Mouse (Mus musculus): ENCODE measurements at regions not wholly inside any gene's neighbourhood (a gene's known extent, or its start where the extent isn't known, plus 50 kb on each side); places are given as distances from the start of the nearest gene placed in this dataset.

- H3K4me1 ChIP-seq (ENCODE audit: control insufficient read depth, insufficient read depth, low read length): no peaks in the 10 kb centered on the region
- H3K27ac ChIP-seq (ENCODE audit: insufficient read depth, low read length): no peak overlapping the region
- no peak overlapping the region for H3K4me3 ChIP-seq (ENCODE audit: insufficient read depth, low read length)
- TF ChIP-seq POLR2A (IDR thresholded peaks at IDR 0.05; ENCODE audit: low read depth, low read length) (no peak), CTCF (IDR thresholded peaks at IDR 0.05; ENCODE audit: borderline replicate concordance, insufficient read depth, low read length) (no peak)
Measured at GRCm38 (mm10) chr8:75353786-75354185, 52.6 kb downstream of the Gm10358 start.

DNA sequence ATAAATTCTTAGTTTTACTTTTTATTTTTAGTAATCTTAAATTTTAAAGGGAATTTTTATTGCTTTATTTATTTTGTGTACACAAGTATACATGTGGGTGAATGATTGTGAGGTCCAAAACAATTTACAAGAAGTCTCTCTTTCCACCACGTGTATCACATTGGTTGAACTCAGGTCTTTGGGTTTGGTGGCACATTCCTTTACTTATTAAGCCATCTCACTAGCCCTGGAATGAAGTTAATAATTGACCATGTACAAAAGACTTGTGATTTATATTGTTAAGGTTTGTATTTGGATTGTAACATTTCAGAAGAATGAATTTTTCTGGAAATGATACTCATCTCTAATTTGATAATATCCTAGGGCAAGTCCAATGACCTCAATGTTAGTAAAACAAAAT, 56.2 kb downstream of the Gm10358 start:
- no peaks in the 10 kb centered on the region for H3K4me1 ChIP-seq (ENCODE audit: control insufficient read depth, insufficient read depth, low read length)
- TF ChIP-seq CTCF (IDR thresholded peaks at IDR 0.05; ENCODE audit: borderline replicate concordance, insufficient read depth, low read length) (no peak), POLR2A (IDR thresholded peaks at IDR 0.05; ENCODE audit: low read depth, low read length) (no peak)
- H3K4me3 ChIP-seq (ENCODE audit: insufficient read depth, low read length): no peak overlapping the region
- no peak overlapping the region for H3K27ac ChIP-seq (ENCODE audit: insufficient read depth, low read length)

GRCm38 (mm10) chr8:75348047-75348446, 58.3 kb downstream of the Gm10358 start:
- no peak for TF ChIP-seq POLR2A (IDR thresholded peaks at IDR 0.05; ENCODE audit: low read depth, low read length)
- no peak for TF ChIP-seq CTCF (IDR thresholded peaks at IDR 0.05; ENCODE audit: borderline replicate concordance, insufficient read depth, low read length)
- Histone ChIP-seq H3K4me1 (ENCODE audit: control insufficient read depth, insufficient read depth, low read length) (no peaks in the 10 kb centered on the region), H3K4me3 (ENCODE audit: insufficient read depth, low read length) (no peak overlapping the region), H3K27ac (ENCODE audit: insufficient read depth, low read length) (no peak overlapping the region)

DNA sequence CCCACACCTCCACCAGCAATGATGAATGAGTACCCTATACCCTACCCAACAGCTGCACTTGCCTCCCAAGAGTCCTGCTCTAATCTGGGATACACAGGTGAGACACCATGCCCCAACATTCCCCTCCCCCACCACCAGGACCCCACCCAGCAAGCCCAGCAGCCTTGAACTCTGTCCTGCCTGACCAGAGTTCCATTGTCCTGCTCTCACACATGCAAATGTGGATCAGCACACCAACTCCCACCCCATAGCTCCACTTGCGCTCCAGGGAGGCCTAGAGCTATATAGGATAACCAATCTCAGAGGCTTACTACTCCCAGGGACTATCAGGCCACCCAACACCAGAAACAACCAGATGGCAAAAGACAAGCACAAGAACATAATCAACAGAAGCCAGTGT, 85.8 kb downstream of the Gm10358 start:
- no peaks in the 10 kb centered on the region for H3K4me1 ChIP-seq (ENCODE audit: control insufficient read depth, insufficient read depth, low read length)
- no peak overlapping the region for H3K4me3 ChIP-seq (ENCODE audit: insufficient read depth, low read length)
- no peak overlapping the region for H3K27ac ChIP-seq (ENCODE audit: insufficient read depth, low read length)
- TF ChIP-seq CTCF (IDR thresholded peaks at IDR 0.05; ENCODE audit: borderline replicate concordance, insufficient read depth, low read length) (no peak), POLR2A (IDR thresholded peaks at IDR 0.05; ENCODE audit: low read depth, low read length) (no peak)

DNA sequence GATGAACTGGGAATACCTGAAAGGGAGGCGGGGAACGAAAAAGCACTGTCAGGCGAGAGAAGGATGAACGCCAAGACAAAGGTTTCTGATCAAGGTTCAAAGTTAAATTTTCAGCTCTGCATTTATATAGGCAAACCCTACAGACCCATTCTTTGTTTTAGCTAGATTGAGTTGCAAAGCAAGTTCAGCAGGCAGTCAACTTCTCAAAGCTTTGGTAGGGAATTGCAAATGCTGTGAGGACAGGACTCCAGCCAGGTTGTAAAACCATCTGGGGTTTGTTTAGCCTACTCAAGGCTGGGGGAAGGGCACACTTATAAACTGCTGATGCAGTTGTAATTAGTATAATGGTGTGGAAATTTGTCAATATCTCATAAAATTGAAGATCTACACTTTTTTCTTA, 87.9 kb downstream of the Gm10358 start:
- TF ChIP-seq CTCF (IDR thresholded peaks at IDR 0.05; ENCODE audit: borderline replicate concordance, insufficient read depth, low read length) (no peak), POLR2A (IDR thresholded peaks at IDR 0.05; ENCODE audit: low read depth, low read length) (no peak)
- Histone ChIP-seq H3K4me1 (ENCODE audit: control insufficient read depth, insufficient read depth, low read length) (no peaks in the 10 kb centered on the region), H3K4me3 (ENCODE audit: insufficient read depth, low read length) (no peak overlapping the region), H3K27ac (ENCODE audit: insufficient read depth, low read length) (no peak overlapping the region)

DNA sequence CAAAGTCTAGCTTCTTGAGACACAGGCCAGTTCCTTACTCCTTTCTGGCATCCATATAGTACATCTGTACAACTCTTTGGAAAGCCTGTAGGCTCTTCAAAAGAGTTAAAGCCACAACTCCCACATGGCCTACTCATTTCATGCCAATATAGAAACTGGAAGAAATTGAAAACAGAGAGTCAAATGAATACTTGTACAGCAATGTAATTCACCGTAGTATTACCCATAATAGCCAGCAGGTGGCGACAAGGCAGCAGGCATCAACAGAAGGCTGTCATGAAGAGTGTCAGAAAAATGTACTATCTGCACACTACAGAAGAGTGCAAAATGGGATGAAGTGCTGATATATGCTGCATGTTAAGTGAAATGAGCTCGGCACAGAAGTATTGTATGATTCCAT, 90.5 kb downstream of the Gm10358 start:
- H3K4me3 ChIP-seq (ENCODE audit: insufficient read depth, low read length): no peak overlapping the region
- TF ChIP-seq POLR2A (IDR thresholded peaks at IDR 0.05; ENCODE audit: low read depth, low read length) (no peak), CTCF (IDR thresholded peaks at IDR 0.05; ENCODE audit: borderline replicate concordance, insufficient read depth, low read length) (peak; percentile 69; the same call in 1 of the 2 replicates)
- no peaks in the 10 kb centered on the region for H3K4me1 ChIP-seq (ENCODE audit: control insufficient read depth, insufficient read depth, low read length)
- no peak overlapping the region for H3K27ac ChIP-seq (ENCODE audit: insufficient read depth, low read length)

DNA sequence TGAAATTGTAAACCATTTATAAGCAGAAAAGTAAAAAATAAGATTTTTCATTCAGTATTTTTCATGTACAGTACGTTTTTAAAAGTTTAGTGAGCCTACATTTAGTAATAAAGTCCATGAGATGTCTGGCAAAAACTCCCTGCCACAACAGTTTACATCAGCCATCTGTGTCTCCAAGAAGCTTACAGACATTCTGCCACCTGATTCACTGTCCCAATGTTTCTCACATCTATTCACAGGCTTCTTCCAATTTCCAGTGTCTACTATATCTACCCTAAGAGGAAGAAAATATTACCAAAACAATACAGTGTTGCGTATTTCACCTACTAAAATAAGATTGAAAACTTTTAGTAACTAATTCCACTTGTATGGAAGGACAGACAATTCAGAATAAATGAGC, 95.7 kb downstream of the Rasd2 start:
- no peak overlapping the region for H3K27ac ChIP-seq (ENCODE audit: insufficient read depth, low read length)
- H3K4me1 ChIP-seq (ENCODE audit: control insufficient read depth, insufficient read depth, low read length): no peaks in the 10 kb centered on the region
- TF ChIP-seq POLR2A (IDR thresholded peaks at IDR 0.05; ENCODE audit: low read depth, low read length) (no peak), CTCF (IDR thresholded peaks at IDR 0.05; ENCODE audit: borderline replicate concordance, insufficient read depth, low read length) (no peak)
- no peak overlapping the region for H3K4me3 ChIP-seq (ENCODE audit: insufficient read depth, low read length)

- no peak overlapping the region for H3K4me3 ChIP-seq (ENCODE audit: insufficient read depth, low read length)
- TF ChIP-seq CTCF (IDR thresholded peaks at IDR 0.05; ENCODE audit: borderline replicate concordance, insufficient read depth, low read length): no peak
- TF ChIP-seq POLR2A (IDR thresholded peaks at IDR 0.05; ENCODE audit: low read depth, low read length): no peak
- H3K27ac ChIP-seq (ENCODE audit: insufficient read depth, low read length): no peak overlapping the region
- no peaks in the 10 kb centered on the region for H3K4me1 ChIP-seq (ENCODE audit: control insufficient read depth, insufficient read depth, low read length)
Measured at GRCm38 (mm10) chr8:75291921-75292320, 78.2 kb downstream of the Rasd2 start.

DNA sequence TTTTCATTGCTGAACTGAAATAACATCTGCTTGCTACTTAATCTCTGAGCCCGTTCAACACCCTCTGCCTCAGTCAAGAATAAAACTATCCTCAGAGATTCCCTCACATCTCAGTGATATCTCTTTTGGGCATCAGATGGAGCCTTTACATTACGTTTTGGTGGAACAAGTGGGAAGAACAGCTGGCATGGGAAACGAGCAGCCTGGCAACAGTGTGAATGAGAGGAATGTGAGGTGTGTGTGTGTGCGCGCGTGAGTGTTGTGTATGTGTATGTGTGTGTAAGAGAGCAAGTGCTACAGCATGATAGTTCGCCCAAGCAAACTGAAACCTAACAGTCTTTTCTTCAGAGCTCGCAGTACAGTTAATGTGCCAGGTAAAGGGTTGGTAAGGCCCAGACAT, 76.2 kb downstream of the Rasd2 start:
- TF ChIP-seq POLR2A (IDR thresholded peaks at IDR 0.05; ENCODE audit: low read depth, low read length): no peak
- no peak for TF ChIP-seq CTCF (IDR thresholded peaks at IDR 0.05; ENCODE audit: borderline replicate concordance, insufficient read depth, low read length)

More for the DNA sequence above, 76.2 kb downstream of the Rasd2 start:
- no peak overlapping the region for H3K4me3 ChIP-seq (ENCODE audit: insufficient read depth, low read length)
- H3K27ac ChIP-seq (ENCODE audit: insufficient read depth, low read length): no peak overlapping the region
- no peaks in the 10 kb centered on the region for H3K4me1 ChIP-seq (ENCODE audit: control insufficient read depth, insufficient read depth, low read length)

Measured in embryonic fibroblast, embryonic 13.5 days (primary cell).